Mouse (Mus musculus) mouse embryonic stem cell (cell line): ENCODE measurements around the gene Cadps2.

ENCODE experiments used
- in situ Hi-C, 2 experiments: fragments of 300-500 bp; cut with MboI; formaldehyde crosslinking; loops; 1 replicate in 1 of 2; 3 replicates in 1 of 2; pipeline ENCODE4 v1.14.3; 2019 to 2020; ENCODE audit warnings: low sequenced_read_pairs in 2 of 2, low pct_unique_long_range_greater_than_20kb in 1 of 2, mixed read lengths in 1 of 2; ENCODE audit not compliant: unreplicated experiment in 1 of 2

Gene Cadps2

GRCm38 (mm10) chr6:23439897-23440296 lies 399.3 kb downstream of the Cadps2 start:
- in situ Hi-C loops = no loop called here

GRCm38 (mm10) chr6:23410256-23411049 lies 428.8 kb downstream of the Cadps2 start:
- in situ Hi-C loops = no loop called here

GRCm38 (mm10) chr6:23394131-23394530 lies 445.1 kb downstream of the Cadps2 start:
- in situ Hi-C loops = no loop called here

GRCm38 (mm10) chr6:23392711-23393110 lies 446.5 kb downstream of the Cadps2 start:
- in situ Hi-C loops = no loop called here

- in situ Hi-C loops = no loop called here
Observed at GRCm38 (mm10) chr6:23386711-23387110, 452.5 kb downstream of the Cadps2 start.

GRCm38 (mm10) chr6:23383004-23383347 lies 456.2 kb downstream of the Cadps2 start:
- in situ Hi-C loops = no loop called here

GRCm38 (mm10) chr6:23382283-23383003 lies 456.8 kb downstream of the Cadps2 start:
- in situ Hi-C loops = no loop called here

- in situ Hi-C loops = no loop called here
Observed at GRCm38 (mm10) chr6:23376327-23376726, 462.9 kb downstream of the Cadps2 start.

- in situ Hi-C loops = no loop called here
Observed at GRCm38 (mm10) chr6:23361842-23362451, 477.3 kb downstream of the Cadps2 start.

- in situ Hi-C loops = no loop called here
Observed at GRCm38 (mm10) chr6:23360596-23360995, 478.6 kb downstream of the Cadps2 start.

GRCm38 (mm10) chr6:23356141-23356540 lies 483.1 kb downstream of the Cadps2 start:
- in situ Hi-C loops = no loop called here

- in situ Hi-C loops = no loop called here
Observed at GRCm38 (mm10) chr6:23353480-23353879, 485.7 kb downstream of the Cadps2 start.

- in situ Hi-C loops = no loop called here
Observed at GRCm38 (mm10) chr6:23337411-23338063, 501.7 kb downstream of the Cadps2 start.

GRCm38 (mm10) chr6:23314945-23315344 lies 524.3 kb downstream of the Cadps2 start:
- in situ Hi-C loops = no loop called here

GRCm38 (mm10) chr6:23314291-23314690 lies 524.9 kb downstream of the Cadps2 start:
- in situ Hi-C loops = no loop called here

- in situ Hi-C loops = no loop called here
Observed at GRCm38 (mm10) chr6:23306046-23306445, 533.2 kb downstream of the Cadps2 start.

GRCm38 (mm10) chr6:23298596-23298995 lies 540.6 kb downstream of the Cadps2 start:
- in situ Hi-C loops = no loop called here

- in situ Hi-C loops = no loop called here
Observed at GRCm38 (mm10) chr6:23294685-23295084, 544.5 kb downstream of the Cadps2 start.

GRCm38 (mm10) chr6:23288752-23289151 lies 550.5 kb downstream of the Cadps2 start:
- in situ Hi-C loops = no loop called here
